Mouse (Mus musculus): ENCODE results near the gene Asphd2.
"Not testable (repeated sequence)": the region's sequence is repeated elsewhere in the genome, so short reads cannot be mapped to it uniquely, and the experiment has no call there.

Gene Asphd2

GRCm38 (mm10) chr5:112394779-112395443 is at the start of gene Asphd2:
Gene Asphd2, minus strand, starts transcription at chr5:112394866.
- DNase-seq (ENCODE audit: low spot score): no peak

GRCm38 (mm10) chr5:112438535-112438934 is 43.9 kb upstream of the Asphd2 start:
- DNase-seq (ENCODE audit: low spot score): no peak

DNA sequence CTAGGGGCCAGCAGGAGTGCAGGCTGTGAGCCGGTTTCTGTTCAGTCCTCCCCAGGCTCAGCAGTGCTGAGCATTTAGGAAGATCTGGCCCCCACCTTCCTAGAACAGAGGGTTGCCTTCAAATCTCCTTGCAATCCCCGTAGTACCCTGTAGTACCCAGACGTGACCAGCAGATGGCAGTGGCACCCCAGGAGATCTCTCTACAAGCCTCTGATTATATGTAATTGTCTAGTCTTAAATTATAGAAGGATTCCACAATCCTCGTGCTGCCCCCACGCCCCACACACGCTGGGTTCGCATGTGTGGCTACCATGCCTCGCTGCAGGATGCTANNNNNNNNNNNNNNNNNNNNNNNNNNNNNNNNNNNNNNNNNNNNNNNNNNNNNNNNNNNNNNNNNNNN is 38.3 kb upstream of the Asphd2 start:
- DNase-seq (ENCODE audit: low spot score): peak; percentile 59

GRCm38 (mm10) chr5:112432033-112432432 is 37.4 kb upstream of the Asphd2 start:
- DNase-seq (ENCODE audit: low spot score): no peak

GRCm38 (mm10) chr5:112431120-112431775 is 36.6 kb upstream of the Asphd2 start:
- DNase-seq (ENCODE audit: low spot score): peak; percentile 34

DNA sequence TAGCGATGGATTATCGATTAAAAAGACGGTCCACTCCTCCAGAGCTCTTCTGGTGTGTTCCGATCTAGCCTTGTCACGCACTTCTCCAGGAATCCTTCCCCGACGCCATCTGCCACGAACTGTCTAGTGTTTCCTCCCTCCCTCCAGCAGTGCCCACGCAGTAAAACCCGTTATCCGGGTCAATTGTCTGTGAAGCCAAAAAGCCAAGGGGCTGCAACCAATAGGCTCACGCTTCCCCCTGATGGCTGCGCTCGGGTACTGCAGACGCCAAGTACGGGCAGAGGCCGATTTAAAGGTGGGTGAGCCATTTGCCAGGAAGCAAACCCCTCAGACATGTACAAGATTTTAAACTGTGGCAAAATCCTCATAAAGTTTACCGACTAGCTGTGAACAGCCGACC is 34.3 kb upstream of the Asphd2 start:
- DNase-seq (ENCODE audit: low spot score): peak; percentile 19

DNA sequence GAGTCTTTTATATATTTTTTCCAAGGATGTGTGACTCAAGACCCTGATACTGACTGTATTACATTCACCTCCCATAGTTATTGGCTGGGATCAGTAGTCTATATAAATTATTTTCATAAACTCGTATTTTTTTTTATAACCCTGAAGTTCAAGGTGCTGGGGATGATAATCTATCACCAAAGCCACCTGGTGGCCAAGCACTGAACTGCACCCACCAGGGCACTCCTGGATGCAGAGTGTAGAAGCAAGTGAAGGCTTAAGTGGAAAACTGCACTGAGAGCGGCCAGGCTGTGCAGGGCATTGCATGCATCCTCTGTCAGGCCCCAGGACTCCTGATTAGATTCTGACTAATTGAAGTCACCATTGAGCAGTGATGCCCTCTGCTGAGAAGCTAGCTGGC is 32.6 kb upstream of the Asphd2 start:
- peak; percentile 40 for DNase-seq (ENCODE audit: low spot score)

DNA sequence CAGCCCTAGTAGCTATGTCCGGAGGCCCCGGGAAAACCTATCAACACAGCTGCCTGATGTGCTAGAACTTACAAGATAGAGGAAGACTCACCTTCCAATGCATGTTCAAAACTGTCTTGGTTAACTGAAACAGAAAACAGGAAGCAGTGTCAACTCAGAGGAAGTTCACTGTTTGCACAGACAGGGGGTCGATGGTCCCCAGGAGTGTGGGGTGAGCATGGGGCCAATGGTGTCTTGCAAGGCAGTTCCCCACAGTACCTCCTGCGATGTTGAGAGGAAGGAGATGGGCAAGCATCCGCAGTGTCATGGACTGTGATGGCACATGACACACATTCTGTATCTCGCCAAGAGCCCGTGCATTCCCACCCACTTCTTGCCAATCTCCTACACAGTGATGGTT is 32.0 kb upstream of the Asphd2 start:
- no peak for DNase-seq (ENCODE audit: low spot score)

DNA sequence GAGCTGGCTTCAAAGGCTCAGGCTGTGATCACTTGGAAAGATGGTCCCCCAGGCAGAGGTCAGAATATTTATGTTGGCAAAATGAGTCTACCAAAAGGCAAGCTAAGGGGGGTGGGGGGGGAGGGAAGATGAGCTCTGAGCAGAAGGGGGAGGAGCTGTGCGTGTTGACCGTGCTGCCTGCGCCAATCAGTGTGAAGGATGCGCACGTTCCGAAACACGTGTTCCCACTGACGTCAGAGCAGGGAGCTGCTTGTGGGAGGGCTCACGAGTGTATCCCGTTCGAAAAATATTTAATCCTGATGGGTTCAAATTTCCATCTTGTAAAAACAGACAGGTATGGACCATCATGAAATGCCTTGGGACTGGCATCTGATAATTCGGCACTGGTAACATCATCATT is 24.9 kb upstream of the Asphd2 start:
- DNase-seq (ENCODE audit: low spot score): no peak

DNA sequence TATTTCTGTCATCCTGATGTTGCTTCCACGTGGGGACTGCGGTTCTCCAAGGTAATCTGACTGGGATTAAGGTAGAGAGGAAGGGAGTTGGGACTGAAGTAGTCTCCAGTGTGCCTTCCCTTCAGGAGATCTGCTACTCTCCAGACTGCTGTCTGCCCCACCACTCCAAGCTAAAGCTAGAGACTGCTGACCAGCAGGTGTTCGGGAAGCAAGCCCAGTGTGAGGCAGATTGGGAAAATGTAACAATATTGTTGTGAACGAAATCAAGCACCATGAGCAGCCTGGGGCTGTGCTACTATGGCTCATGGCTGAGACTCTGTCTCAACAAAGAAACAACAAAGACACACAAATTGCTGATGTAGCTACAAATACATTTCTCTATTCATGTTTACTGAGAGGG is 23.4 kb upstream of the Asphd2 start:
- DNase-seq (ENCODE audit: low spot score): no peak

GRCm38 (mm10) chr5:112416673-112417072 is 22.0 kb upstream of the Asphd2 start:
- DNase-seq (ENCODE audit: low spot score): no peak

DNA sequence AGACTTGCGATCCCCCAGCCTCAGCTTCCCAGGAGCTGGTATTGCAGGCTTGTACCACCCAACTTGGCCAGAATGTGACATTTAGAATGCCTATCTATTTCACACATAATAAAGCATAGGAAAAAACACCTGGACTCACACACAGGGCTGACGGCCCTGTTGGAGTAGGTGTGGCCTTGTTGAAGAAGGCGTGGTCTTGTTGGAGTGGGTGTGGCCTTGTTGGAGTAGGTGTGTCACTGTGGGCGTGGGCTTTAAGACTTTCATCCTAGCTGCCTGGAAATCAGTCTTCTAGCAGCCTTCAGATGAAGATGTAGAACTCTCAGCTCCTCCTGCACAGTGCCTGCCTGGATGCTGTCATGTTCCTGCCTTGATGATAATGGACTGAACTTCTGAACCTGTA is 18.1 kb upstream of the Asphd2 start:
- not testable (repeated sequence) for DNase-seq (ENCODE audit: low spot score)

- no peak for DNase-seq (ENCODE audit: low spot score)
These were observed 17.1 kb upstream of the Asphd2 start for GRCm38 (mm10) chr5:112411514-112412335.

DNA sequence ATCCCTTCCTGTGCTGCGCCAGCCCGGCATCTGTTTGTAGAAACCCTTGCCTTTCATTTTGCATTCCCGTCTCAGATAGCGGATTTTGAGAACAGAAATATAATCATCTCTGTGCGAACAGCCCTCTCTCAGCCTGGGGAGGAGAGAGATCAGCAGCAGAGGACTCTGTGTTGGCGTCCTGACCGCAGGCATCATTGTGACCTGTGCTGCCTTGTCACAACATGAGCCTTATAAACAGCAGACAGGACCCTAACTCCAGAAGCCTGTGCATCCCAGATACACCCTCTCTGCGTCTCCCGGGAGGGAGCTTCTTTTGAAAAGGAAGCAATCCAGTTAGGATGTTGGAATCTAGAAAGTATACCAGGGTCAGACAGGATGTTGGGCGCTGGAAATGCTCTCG is 16.4 kb upstream of the Asphd2 start:
- DNase-seq (ENCODE audit: low spot score): no peak

DNA sequence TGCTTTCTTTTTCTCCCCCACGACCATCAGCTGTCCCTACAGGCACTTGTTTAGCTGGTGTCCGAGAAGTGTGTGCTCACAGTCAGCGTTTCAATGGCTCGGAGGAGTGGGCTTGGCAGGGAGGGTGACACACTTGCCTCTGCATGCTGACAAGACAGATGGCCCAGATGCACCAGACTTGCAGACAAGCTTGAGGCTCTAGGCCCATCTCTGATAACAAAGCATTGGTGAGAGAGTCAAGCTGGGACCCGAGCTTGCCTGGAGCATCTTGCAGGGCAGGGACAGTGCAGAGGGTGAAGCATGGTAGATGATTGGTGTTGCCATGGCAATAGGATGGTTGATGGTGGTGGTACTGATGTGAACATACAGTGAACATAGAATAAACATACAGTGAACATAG is 14.6 kb upstream of the Asphd2 start:
- DNase-seq (ENCODE audit: low spot score): no peak

GRCm38 (mm10) chr5:112406017-112406416 is 11.4 kb upstream of the Asphd2 start:
- DNase-seq (ENCODE audit: low spot score): no peak

- no peak for DNase-seq (ENCODE audit: low spot score)
These were observed 7.8 kb upstream of the Asphd2 start for GRCm38 (mm10) chr5:112402437-112402836.

DNA sequence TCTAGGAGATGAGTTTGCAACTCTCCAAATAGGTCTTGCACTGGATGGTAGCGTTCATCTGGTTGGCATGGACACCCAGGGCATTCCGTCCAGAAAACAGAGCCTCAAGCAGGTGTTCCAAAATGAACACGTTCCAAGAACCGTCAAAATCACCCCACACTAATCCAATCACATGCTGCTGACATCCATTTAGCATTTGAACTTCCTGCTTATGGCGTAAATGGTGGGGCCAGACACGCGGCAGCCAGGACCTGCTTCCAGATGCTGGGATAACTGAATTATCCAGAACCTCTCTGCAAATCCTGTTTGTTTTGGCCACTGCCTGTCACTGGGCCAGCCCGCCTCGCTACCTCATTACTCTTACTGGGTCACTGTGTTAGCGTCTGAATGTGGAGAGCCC is 4.6 kb upstream of the Asphd2 start:
- DNase-seq (ENCODE audit: low spot score): no peak

DNA sequence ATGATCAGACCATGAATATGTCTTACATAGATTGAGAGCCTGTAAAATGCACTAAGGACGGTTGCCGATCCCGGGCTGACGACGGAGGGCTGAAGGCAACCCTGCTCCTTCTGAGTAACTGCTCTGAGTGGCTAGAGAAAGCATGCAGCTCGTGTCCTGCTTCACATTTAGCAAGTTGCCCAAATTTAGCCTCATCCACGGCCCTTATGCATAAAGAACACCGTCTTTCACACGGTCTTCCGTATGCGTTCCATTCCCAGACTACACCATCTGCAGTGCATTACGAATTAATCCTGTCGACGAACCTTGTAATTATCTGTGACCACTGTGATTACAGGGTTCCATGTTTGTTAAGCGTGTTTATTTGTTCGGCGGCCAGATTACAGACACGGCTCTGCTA is 1.4 kb upstream of the Asphd2 start:
- DNase-seq (ENCODE audit: low spot score): no peak

- DNase-seq (ENCODE audit: low spot score): no peak
These were observed 277 bp downstream of the Asphd2 start for GRCm38 (mm10) chr5:112394415-112394763.

GRCm38 (mm10) chr5:112393741-112394414 is 788 bp downstream of the Asphd2 start:
- no peak for DNase-seq (ENCODE audit: low spot score)

DNA sequence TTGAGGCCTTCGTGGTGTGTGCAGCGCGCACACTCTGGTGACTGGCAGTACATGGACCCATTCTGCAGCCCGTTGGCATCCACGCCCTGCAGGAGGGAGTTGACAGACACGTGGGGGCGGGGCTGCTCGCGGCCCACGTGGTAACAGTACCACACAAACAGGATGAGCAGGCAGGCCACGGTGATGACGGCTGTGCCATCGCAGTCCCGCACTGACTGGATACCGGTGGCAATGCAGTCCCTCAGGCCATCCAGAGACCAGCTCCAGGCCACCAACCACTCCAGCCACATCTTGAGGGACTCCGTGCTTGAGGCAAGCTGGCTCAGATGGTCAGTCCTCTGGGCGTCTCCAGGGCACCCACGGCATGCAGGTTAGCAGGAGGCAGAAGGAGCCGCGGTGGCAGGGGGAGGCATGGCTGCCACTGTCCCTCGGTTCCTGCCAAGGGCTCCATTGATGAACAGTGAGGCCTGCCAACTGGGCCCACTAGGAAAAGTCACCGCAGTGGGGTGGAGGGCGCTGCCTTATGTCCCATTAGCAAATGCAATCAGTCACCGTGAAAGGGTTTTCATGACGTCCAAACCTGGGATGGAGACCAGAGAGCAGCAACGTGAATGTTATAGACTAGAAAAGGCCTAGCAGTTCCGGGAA is 2.9 kb downstream of the Asphd2 start:
- no peak for DNase-seq (ENCODE audit: low spot score)
